Mouse (Mus musculus) G1E (cell line): ENCODE data around the gene Fam78a. TPM values are rescaled to one million over a fixed set of nuclear protein-coding genes. Genes with fewer than 3 reads are reported as not detected.

Experiments used
- ATAC-seq: 2 replicates; pipeline ENCODE4 v1.8.0; 2016; ENCODE audit warnings: mild to moderate bottlenecking; ENCODE audit not compliant: insufficient number of reproducible peaks, poor library complexity, low FRiP score, severe bottlenecking; ENCODE audit errors: extremely low read depth
- DNase-seq: peaks from one replicate; pipeline ENCODE4 v3.0.0; 2012; ENCODE audit warnings: low spot score
- H3K27me3 ChIP-seq: 2 replicates; pipeline ENCODE4 v1.6.1; 2012; ENCODE audit warnings: mild to moderate bottlenecking, low read length, inconsistent platforms; ENCODE audit not compliant: insufficient read depth
- H3K36me3 ChIP-seq: replicated peaks from 2 replicates; pipeline ENCODE3; 2012; ENCODE audit warnings: mild to moderate bottlenecking, inconsistent platforms
- H3K4me1 ChIP-seq: 2 replicates; pipeline ENCODE4 v1.6.1; 2012; ENCODE audit warnings: low read depth, low read length, inconsistent platforms, mixed read lengths; ENCODE audit not compliant: insufficient read depth
- H3K4me3 ChIP-seq: 2 replicates; pipeline ENCODE4 v1.5.1; 2012; ENCODE audit warnings: low read depth, mild to moderate bottlenecking, inconsistent platforms, low read length, moderate library complexity, mixed read lengths
- H3K9me3 ChIP-seq: replicated peaks from 2 replicates; pipeline ENCODE4 v1.6.1; 2012; ENCODE audit warnings: inconsistent platforms
- CTCF ChIP-seq: IDR thresholded peaks from 2 replicates; pipeline ENCODE4 v1.5.1; 2012; ENCODE audit warnings: low read depth, low read length, inconsistent platforms, mixed read lengths
- GATA1 ChIP-seq: IDR thresholded peaks from 2 replicates; pipeline ENCODE4 v1.6.1; 2012; ENCODE audit warnings: borderline replicate concordance, low read length, inconsistent platforms, mixed read lengths
- GATA2 ChIP-seq: IDR thresholded peaks from 2 replicates; pipeline ENCODE4 v1.6.1; 2012; ENCODE audit warnings: low read depth, low read length, inconsistent platforms, borderline replicate concordance
- POLR2AphosphoS5 ChIP-seq: IDR thresholded peaks from 2 replicates; pipeline ENCODE4 v1.6.1; 2012; ENCODE audit warnings: low read depth, low read length, inconsistent platforms; ENCODE audit not compliant: insufficient replicate concordance
- TAL1 ChIP-seq: conservative IDR thresholded peaks from 2 replicates; pipeline ENCODE4 v1.6.1; 2012; ENCODE audit warnings: low read depth, low read length, inconsistent platforms, mixed read lengths
- polyA plus RNA-seq: library from polyadenylated mRNA; stranded (reverse); fragments of >175 nt; gene quantifications from 2 replicates; pipeline ENCODE4 v1.2.3, GENCODE M21; 2012
- total RNA-seq, 2 experiments: library from RNA; stranded (forward) in 1 of 2; stranded (reverse) in 1 of 2; fragments of 200-1000 nt in 1 of 2; fragments of >200 nt in 1 of 2; fragmentation: Nextera tagmentation in 1 of 2; gene quantifications; 2 replicates each; pipeline ENCODE4 v1.2.3; 2014 to 2017

Fam78a gene
- total RNA-seq (2014; fragmentation: Nextera tagmentation) = 21.7 and 24.7 TPM in 2 replicates
- 25.3 and 27.4 TPM in 2 replicates for total RNA-seq (2017)
- 49.2 and 54.5 TPM in 2 replicates for polyA plus RNA-seq

GRCm38 (mm10) chr2:32084111-32084871, at the start of gene Fam78a:
Gene Fam78a, minus strand, starts transcription at chr2:32084857.
- peaks cover 71% of the 10 kb centered on the region for H3K27me3 ChIP-seq
- peak; percentile 37 for ATAC-seq
- peak within 1 kb of the TSS; percentile 71 for H3K4me3 ChIP-seq
- peaks cover under 1% of the 10 kb centered on the region for H3K36me3 ChIP-seq
- H3K4me1 ChIP-seq = peaks cover 43% of the 10 kb centered on the region
- peaks cover 11% of the 10 kb centered on the region for H3K9me3 ChIP-seq
- TF ChIP-seq TAL1 (no peak), CTCF (no peak), GATA2 (no peak), GATA1 (no peak), POLR2AphosphoS5 (no peak)
- peak; percentile 59 for DNase-seq

GRCm38 (mm10) chr2:32134039-32134438, 49.4 kb upstream of the Fam78a start:
- ATAC-seq = no peak
- no peak for DNase-seq
- no peaks in the 10 kb centered on the region for H3K27me3 ChIP-seq
- no peaks in the 10 kb centered on the region for H3K36me3 ChIP-seq
- H3K4me1 ChIP-seq = peaks cover 72% of the 10 kb centered on the region
- no peak overlapping the region for H3K4me3 ChIP-seq
- TF ChIP-seq GATA2 = no peak
- no peak for TF ChIP-seq POLR2AphosphoS5
- no peak for TF ChIP-seq GATA1
- peak; percentile 90 for TF ChIP-seq CTCF
- TF ChIP-seq TAL1 = no peak
- no peaks in the 10 kb centered on the region for H3K9me3 ChIP-seq

GRCm38 (mm10) chr2:32132567-32132992, 47.9 kb upstream of the Fam78a start:
- TF ChIP-seq GATA1 (no peak), POLR2AphosphoS5 (no peak), CTCF (no peak), TAL1 (no peak), GATA2 (no peak)
- H3K4me1 ChIP-seq = peaks cover 76% of the 10 kb centered on the region
- no peaks in the 10 kb centered on the region for H3K27me3 ChIP-seq
- DNase-seq (peak; percentile 64), ATAC-seq (peak; percentile 47)
- peak overlapping the region; percentile 62; the same call in 1 of the 2 replicates for H3K4me3 ChIP-seq
- no peaks in the 10 kb centered on the region for H3K36me3 ChIP-seq
- no peaks in the 10 kb centered on the region for H3K9me3 ChIP-seq

- Histone ChIP-seq H3K36me3 (no peaks in the 10 kb centered on the region), H3K9me3 (peaks cover 1% of the 10 kb centered on the region; the same call in 1 of the 2 replicates), H3K27me3 (no peaks in the 10 kb centered on the region), H3K4me3 (peak overlapping the region; percentile 62; the same call in 1 of the 2 replicates), H3K4me1 (peaks cover 75% of the 10 kb centered on the region)
- TF ChIP-seq GATA2 (no peak), TAL1 (no peak), POLR2AphosphoS5 (no peak), GATA1 (no peak), CTCF (no peak)
- DNase-seq (no peak), ATAC-seq (no peak)
Observed at GRCm38 (mm10) chr2:32131866-32132566, 47.4 kb upstream of the Fam78a start.

- H3K27me3 ChIP-seq = no peaks in the 10 kb centered on the region
- H3K36me3 ChIP-seq = no peaks in the 10 kb centered on the region
- peak overlapping the region; percentile 42 for H3K4me3 ChIP-seq
- peaks cover 74% of the 10 kb centered on the region for H3K4me1 ChIP-seq
- no peak for ATAC-seq
- DNase-seq = no peak
- peaks cover 4% of the 10 kb centered on the region; the same call in 1 of the 2 replicates for H3K9me3 ChIP-seq
- TF ChIP-seq CTCF (no peak), POLR2AphosphoS5 (no peak), GATA1 (no peak), GATA2 (no peak), TAL1 (no peak)
Observed at GRCm38 (mm10) chr2:32131205-32131834, 46.7 kb upstream of the Fam78a start.

- no peaks in the 10 kb centered on the region for H3K36me3 ChIP-seq
- peaks cover 4% of the 10 kb centered on the region; the same call in 1 of the 2 replicates for H3K9me3 ChIP-seq
- peak; percentile 78 for TF ChIP-seq CTCF
- no peak for TF ChIP-seq TAL1
- DNase-seq (no peak), ATAC-seq (no peak)
- H3K4me3 ChIP-seq = peak overlapping the region; percentile 33; the same call in 1 of the 2 replicates
- H3K4me1 ChIP-seq = peaks cover 81% of the 10 kb centered on the region
- no peaks in the 10 kb centered on the region for H3K27me3 ChIP-seq
Observed at GRCm38 (mm10) chr2:32130435-32130834, 45.8 kb upstream of the Fam78a start.
